Comparison of ENCODE assay signal across 8 mouse cellular contexts in the genomic region with DNA sequence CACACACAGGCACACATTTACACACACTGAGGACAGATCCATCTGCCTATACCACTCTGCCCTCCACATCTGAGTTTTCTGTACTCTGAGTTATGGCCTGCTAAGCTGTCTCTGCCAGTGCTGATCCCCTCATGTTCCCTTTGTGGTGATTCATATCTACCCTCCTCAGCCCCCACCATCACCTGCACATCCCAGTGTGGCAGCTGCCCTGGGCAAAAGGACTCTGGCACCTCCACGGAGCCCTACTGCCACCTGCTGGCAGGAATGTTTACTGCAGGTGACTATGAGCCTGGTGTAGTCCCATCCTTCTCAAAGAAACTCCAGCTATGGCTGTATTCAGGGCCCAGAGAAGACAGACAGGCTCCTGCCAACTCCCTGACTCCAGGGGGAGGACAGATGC. TPM values are rescaled to one million over a fixed set of nuclear protein-coding genes. Genes with fewer than 3 reads are reported as not detected.
DNase-seq lines count a peak whose midpoint lies in the region; ATAC-seq and TF ChIP-seq lines count a peak whose summit lies in the region.

No protein-coding gene starts in this region.

- peak; percentile 97 for TF ChIP-seq CTCF in liver, embryonic 14.5 days (IDR thresholded peaks at IDR 0.05; ENCODE audit: low read depth)
- TF ChIP-seq CTCF in testis, adult 2 months (IDR thresholded peaks at IDR 0.05; ENCODE audit: control insufficient read depth, insufficient read depth, insufficient replicate concordance, low read depth, low read length): peak; percentile 91

- H3K4me1 ChIP-seq in heart, embryonic 14.5 days (ENCODE audit: control insufficient read depth in 2 of 2, insufficient read depth in 2 of 2, low read length in 2 of 2): peaks cover 2 to 9% of the 10 kb centered on the region in 2 experiments; a peak in 2 of 4 replicates
- no peaks in the 10 kb centered on the region for H3K4me1 ChIP-seq in liver, embryonic 14.5 days (replicated peaks; ENCODE audit: control insufficient read depth in 2 of 2, insufficient read depth in 2 of 2, low read length in 1 of 2)
- H3K4me1 ChIP-seq in neural tube, embryonic 14.5 days (ENCODE audit: control insufficient read depth, insufficient read depth, low read length): peaks cover 14% of the 10 kb centered on the region; the same call in 1 of the 2 replicates
- H3K4me1 ChIP-seq in testis, adult 2 months (ENCODE audit: control insufficient read depth, insufficient read depth, low read length): no peaks in the 10 kb centered on the region

- H3K27me3 ChIP-seq in heart, embryonic 14.5 days (ENCODE audit: control insufficient read depth, insufficient read depth, low read length): 0 out of 2 replicates have a peak, but pooled peaks cover 5% of the 10 kb centered on the region
- H3K27me3 ChIP-seq in liver, embryonic 14.5 days (ENCODE audit: control insufficient read depth, insufficient read depth, low read length): peaks cover 2% of the 10 kb centered on the region; the same call in 1 of the 2 replicates
- H3K27me3 ChIP-seq in neural tube, embryonic 14.5 days (ENCODE audit: control insufficient read depth, insufficient read depth, low read length): no peaks in the 10 kb centered on the region
- H3K27me3 ChIP-seq in testis, adult 2 months (ENCODE audit: control insufficient read depth, insufficient read depth, low read length): no peaks in the 10 kb centered on the region

- 0 out of 2 replicates have a peak, but pooled peaks have one; percentile 56 for ATAC-seq in heart, embryonic 14.5 days (ENCODE audit: insufficient number of reproducible peaks, insufficient read depth, low FRiP score, low read depth)
- ATAC-seq in liver, embryonic 14.5 days (ENCODE audit: insufficient read depth): no peak
- peak; percentile 68 for ATAC-seq in neural tube, embryonic 14.5 days (ENCODE audit: low read depth)

- WGBS in heart, embryonic 14.5 days: 0% methylated on average over 1 of the region's 1 CpGs
- 0% methylated on average over 1 of the region's 1 CpGs for WGBS in liver, embryonic 14.5 days (ENCODE audit: insufficient replicate concordance)
- WGBS in neural tube, embryonic 14.5 days: 0% methylated on average over 1 of the region's 1 CpGs

- H3K9me3 ChIP-seq in heart, embryonic 14.5 days (ENCODE audit: control insufficient read depth, low read length): 0 out of 2 replicates have a peak, but pooled peaks cover 2% of the 10 kb centered on the region
- H3K9me3 ChIP-seq in liver, embryonic 14.5 days (ENCODE audit: control insufficient read depth, low read length): no peaks in the 10 kb centered on the region
- no peaks in the 10 kb centered on the region for H3K9me3 ChIP-seq in neural tube, embryonic 14.5 days (ENCODE audit: control insufficient read depth, low read length)

- no peak overlapping the region for H3K4me3 ChIP-seq in heart, embryonic 14.5 days (ENCODE audit: control insufficient read depth in 1 of 2, insufficient read depth in 1 of 2, low read depth in 1 of 2, low read length in 2 of 2)
- no peak overlapping the region for H3K4me3 ChIP-seq in liver, embryonic 14.5 days (ENCODE audit: insufficient read depth in 1 of 2, low read depth in 2 of 2, low read length in 2 of 2)
- no peak overlapping the region for H3K4me3 ChIP-seq in neural tube, embryonic 14.5 days (ENCODE audit: low read depth, low read length)
- no peak overlapping the region for H3K4me3 ChIP-seq in testis, adult 2 months (ENCODE audit: control insufficient read depth, low read depth, low read length)

- TF ChIP-seq POLR2A in testis, adult 2 months (IDR thresholded peaks at IDR 0.05; ENCODE audit: control insufficient read depth, low read depth, low read length): no peak

- no peak for TF ChIP-seq EP300 in liver, embryonic 14.5 days (IDR thresholded peaks at IDR 0.05; ENCODE audit: low read depth)

- H3K4me2 ChIP-seq in heart, embryonic 14.5 days (ENCODE audit: low read length): no peak overlapping the region
- no peak overlapping the region for H3K4me2 ChIP-seq in liver, embryonic 14.5 days (ENCODE audit: low read depth)
- no peak overlapping the region for H3K4me2 ChIP-seq in neural tube, embryonic 14.5 days (ENCODE audit: low read depth, low read length)

- no peaks in the 10 kb centered on the region for H3K36me3 ChIP-seq in heart, embryonic 14.5 days (ENCODE audit: control insufficient read depth, insufficient read depth, low read length)
- no peaks in the 10 kb centered on the region for H3K36me3 ChIP-seq in liver, embryonic 14.5 days (replicated peaks; ENCODE audit: control insufficient read depth, insufficient read depth, low read depth)
- H3K36me3 ChIP-seq in neural tube, embryonic 14.5 days (ENCODE audit: control insufficient read depth, insufficient read depth, low read length): no peaks in the 10 kb centered on the region
- H3K36me3 ChIP-seq in testis, adult 2 months (ENCODE audit: control insufficient read depth, insufficient read depth, low read length): no peaks in the 10 kb centered on the region

- peak; percentile 61 to 73 for DNase-seq in CD8-positive naive resting alpha-beta T cell, adult 2 months (ENCODE audit: low read depth in 2 of 2, low spot score in 2 of 2)
- DNase-seq in c-Kit-negative CD71-positive TER-119-positive erythroid progenitor cells, embryonic 14.5 days (ENCODE audit: low read depth, low spot score): peak; percentile 39
- peak; percentile 34 for DNase-seq in fibroblast of lung, adult 2 months (ENCODE audit: low read depth)
- peak; percentile 93 for DNase-seq in kidney, postnatal 14 days
- DNase-seq in liver, embryonic 14.5 days (ENCODE audit: low read depth in 3 of 3, low spot score in 3 of 3): peak; percentile 13 to 28 (median 28)

- H3K9ac ChIP-seq in heart, embryonic 14.5 days (ENCODE audit: low read length): no peak overlapping the region
- H3K9ac ChIP-seq in liver, embryonic 14.5 days (replicated peaks): no peak overlapping the region
- H3K9ac ChIP-seq in neural tube, embryonic 14.5 days (replicated peaks; ENCODE audit: low read depth, low read length): no peak overlapping the region

- no peak overlapping the region for H3K27ac ChIP-seq in heart, embryonic 14.5 days (replicated peaks in 1 of 2; ENCODE audit: control insufficient read depth in 1 of 2, insufficient read depth in 1 of 2, low read depth in 2 of 2, low read length in 2 of 2)
- H3K27ac ChIP-seq in liver, embryonic 14.5 days: no peak overlapping the region
- H3K27ac ChIP-seq in neural tube, embryonic 14.5 days (ENCODE audit: low read depth, low read length): no peak overlapping the region
- no peak overlapping the region for H3K27ac ChIP-seq in testis, adult 2 months (ENCODE audit: control insufficient read depth, insufficient read depth, low read depth, low read length)

RNA-seq across cellular contexts. Expression of a gene that starts 7.1 kb away (rescaled TPM):
- 1.6 and 2.1 TPM in 2 replicates for polyA plus RNA-seq in heart, embryonic 14.5 days (2014; fragmentation: Nextera tagmentation; extraction: Ambion mirVana)
- polyA plus RNA-seq in liver, embryonic 14.5 days (2012; rRNA removed): 0.13 and 0.23 TPM in 2 replicates
- polyA plus RNA-seq in liver, embryonic 14.5 days (2014; fragmentation: Nextera tagmentation; extraction: Ambion mirVana): 0.05 and 0.19 TPM in 2 replicates
- 3.6 and 5.3 TPM in 2 replicates for polyA plus RNA-seq in neural tube, embryonic 14.5 days (2014; fragmentation: Nextera tagmentation; extraction: Ambion mirVana)
- 4.3 and 6.2 TPM in 2 replicates for polyA plus RNA-seq in testis, adult 2 months (2012; rRNA removed)

RNA-seq across cellular contexts. Expression of a gene that starts 41.5 kb away (rescaled TPM):
- 1.6 and 2.1 TPM in 2 replicates for polyA plus RNA-seq in heart, embryonic 14.5 days (2014; fragmentation: Nextera tagmentation; extraction: Ambion mirVana)
- 0.22 and 0.31 TPM in 2 replicates for polyA plus RNA-seq in liver, embryonic 14.5 days (2012; rRNA removed)
- polyA plus RNA-seq in liver, embryonic 14.5 days (2014; fragmentation: Nextera tagmentation; extraction: Ambion mirVana): 0.19 and 0.51 TPM in 2 replicates
- 0.58 and 1.1 TPM in 2 replicates for polyA plus RNA-seq in neural tube, embryonic 14.5 days (2014; fragmentation: Nextera tagmentation; extraction: Ambion mirVana)
- 2.0 and 2.4 TPM in 2 replicates for polyA plus RNA-seq in testis, adult 2 months (2012; rRNA removed)

RNA-seq across cellular contexts. Expression of a gene that starts 58.5 kb away (rescaled TPM):
- 0.03 and 0.08 TPM in 2 replicates for polyA plus RNA-seq in heart, embryonic 14.5 days (2014; fragmentation: Nextera tagmentation; extraction: Ambion mirVana)
- 0.03 and 0.07 TPM in 2 replicates for polyA plus RNA-seq in liver, embryonic 14.5 days (2012; rRNA removed)
- not detected in 2 replicates for polyA plus RNA-seq in liver, embryonic 14.5 days (2014; fragmentation: Nextera tagmentation; extraction: Ambion mirVana)
- polyA plus RNA-seq in neural tube, embryonic 14.5 days (2014; fragmentation: Nextera tagmentation; extraction: Ambion mirVana): 12.2 and 16.4 TPM in 2 replicates
- 3.2 and 4.1 TPM in 2 replicates for polyA plus RNA-seq in testis, adult 2 months (2012; rRNA removed)

Comparison
In these comparisons a context has a peak if more than half of its experiments do, and no peak if none do; other contexts are left out.
1. DNase-seq: peak in every context shown above with its lines; median percentile 93 in kidney, postnatal 14 days; 67 in CD8-positive naive resting alpha-beta T cell, adult 2 months; 39 in c-Kit-negative CD71-positive TER-119-positive erythroid progenitor cells, embryonic 14.5 days; 34 in fibroblast of lung, adult 2 months; 28 in liver, embryonic 14.5 days.